Mouse (Mus musculus) embryo, embryonic 9.5 days (tissue): ENCODE measurements around the gene Ogdh.
A peak's percentile ranks its signal among the peaks of the same experiment; 100 is the strongest.
"Not testable (repeated sequence)": the region's sequence is repeated elsewhere in the genome, so short reads cannot be mapped to it uniquely, and the experiment has no call there.

Experiments used
- DNase-seq: peaks from one replicate; pipeline ENCODE4 v3.0.0-alpha.2; 2017; ENCODE audit errors: extremely low spot score

Ogdh gene

GRCm38 (mm10) chr11:6366434-6366833 is 75.0 kb downstream of the Ogdh start:
- DNase-seq: no peak

GRCm38 (mm10) chr11:6367156-6367555 is 75.7 kb downstream of the Ogdh start:
- DNase-seq: peak; percentile 37

- DNase-seq: not testable (repeated sequence)
Measured at GRCm38 (mm10) chr11:6367986-6368385, 76.6 kb downstream of the Ogdh start.

GRCm38 (mm10) chr11:6371376-6372155 is 80.1 kb downstream of the Ogdh start:
- DNase-seq: no peak

- no peak for DNase-seq
Measured at GRCm38 (mm10) chr11:6372784-6373183, 81.4 kb downstream of the Ogdh start.

- no peak for DNase-seq
Measured at GRCm38 (mm10) chr11:6380916-6381315, 89.5 kb downstream of the Ogdh start.

- no peak for DNase-seq
Measured at GRCm38 (mm10) chr11:6388126-6388725, 96.8 kb downstream of the Ogdh start.

- DNase-seq: peak; percentile 97
Measured at GRCm38 (mm10) chr11:6388726-6389413, 97.4 kb downstream of the Ogdh start, which contains the start of gene Zmiz2. Gene Zmiz2, plus strand, starts transcription at chr11:6389074.

GRCm38 (mm10) chr11:6389483-6389921 is 98.1 kb downstream of the Ogdh start:
- DNase-seq: peak; percentile 22

GRCm38 (mm10) chr11:6390376-6391053 is 99.1 kb downstream of the Ogdh start:
- DNase-seq: no peak

- no peak for DNase-seq
Measured at GRCm38 (mm10) chr11:6391516-6392276, 100.3 kb downstream of the Ogdh start.

- DNase-seq: no peak
Measured at GRCm38 (mm10) chr11:6392857-6393256, 101.4 kb downstream of the Ogdh start.

- no peak for DNase-seq
Measured at GRCm38 (mm10) chr11:6393866-6394265, 102.4 kb downstream of the Ogdh start.

- no peak for DNase-seq
Measured at GRCm38 (mm10) chr11:6395565-6395964, 104.1 kb downstream of the Ogdh start.

- DNase-seq: no peak
Measured at GRCm38 (mm10) chr11:6398141-6398540, 106.7 kb downstream of the Ogdh start.

GRCm38 (mm10) chr11:6402515-6403510 is 111.4 kb downstream of the Ogdh start:
- DNase-seq: peak; percentile 56

- no peak for DNase-seq
Measured at GRCm38 (mm10) chr11:6403830-6404405, 112.5 kb downstream of the Ogdh start.

GRCm38 (mm10) chr11:6404699-6405566 is 113.5 kb downstream of the Ogdh start:
- no peak for DNase-seq
